Mouse (Mus musculus) neural tube, embryonic 11.5 days (tissue): ENCODE data around the gene Tfcp2l1. TPM values are rescaled to one million over a fixed set of nuclear protein-coding genes. Genes with fewer than 3 reads are reported as not detected.

ENCODE experiments used
- ATAC-seq: fragments of 200-750 bp; cut with Nextera tagmentation; 2 replicates; pipeline ENCODE4 v1.8.0; 2017; ENCODE audit warnings: moderate number of reproducible peaks, mild to moderate bottlenecking, moderate TSS enrichment, moderate library complexity; ENCODE audit not compliant: insufficient read depth, low FRiP score, low TSS enrichment
- DNase-seq: peaks from one replicate; pipeline ENCODE4 v3.0.0-alpha.2; 2015; ENCODE audit warnings: low spot score
- H3K27ac ChIP-seq: fragments of 300-500 bp; sonication (generic); 2 replicates; pipeline ENCODE4 v1.5.1; 2014; ENCODE audit warnings: low read depth, mild to moderate bottlenecking, low read length
- H3K27me3 ChIP-seq: fragments of 300-500 bp; sonication (generic); 2 replicates; pipeline ENCODE4 v1.6.1; 2014; ENCODE audit warnings: mild to moderate bottlenecking, low read length, mixed read lengths; ENCODE audit not compliant: control insufficient read depth, insufficient read depth
- H3K36me3 ChIP-seq: fragments of 300-500 bp; sonication (generic); 2 replicates; pipeline ENCODE4 v1.6.1; 2014; ENCODE audit warnings: mild to moderate bottlenecking, low read length, moderate library complexity, mixed read lengths; ENCODE audit not compliant: control insufficient read depth, insufficient read depth
- H3K4me1 ChIP-seq: fragments of 300-500 bp; sonication (generic); 2 replicates; pipeline ENCODE4 v1.6.1; 2014; ENCODE audit warnings: low read length, mixed read lengths; ENCODE audit not compliant: control insufficient read depth, insufficient read depth
- H3K4me2 ChIP-seq: fragments of 300-500 bp; sonication (generic); 2 replicates; pipeline ENCODE4 v1.6.1; 2014; ENCODE audit warnings: low read depth, mild to moderate bottlenecking, moderate library complexity
- H3K4me3 ChIP-seq: fragments of 300-500 bp; sonication (generic); 2 replicates; pipeline ENCODE4 v1.5.1; 2014; ENCODE audit warnings: low read depth, low read length
- H3K9ac ChIP-seq: fragments of 300-500 bp; sonication (generic); 2 replicates; pipeline ENCODE4 v1.6.1; 2014; ENCODE audit warnings: mild to moderate bottlenecking, low read length
- H3K9me3 ChIP-seq: fragments of 300-500 bp; sonication (generic); 2 replicates; pipeline ENCODE4 v1.6.1; 2016; ENCODE audit warnings: low read length; ENCODE audit not compliant: control insufficient read depth
- WGBS: fragments of 180-500 bp; shearing (Covaris S2); extraction: QIAGEN DNeasy Blood & Tissue Kit; methylation state at CpG from one replicate; pipeline ENCODE4 v1.1.7; 2014; 5-methylcytosine and 5-hydroxymethylcytosine counted together
- polyA plus RNA-seq: library from polyadenylated mRNA; unstranded; fragments of >200 nt; fragmentation: Nextera tagmentation; extraction: Ambion mirVana; gene quantifications from 2 replicates; pipeline ENCODE4 v1.2.1, GENCODE M21; 2014

The Tfcp2l1 gene
- polyA plus RNA-seq, 1 experiment from 2014 or later = 0.08 TPM

- H3K36me3 ChIP-seq = no peaks in the 10 kb centered on the region
- no peak overlapping the region for H3K4me3 ChIP-seq
- ATAC-seq (no peak), DNase-seq (no peak)
- no peak overlapping the region for H3K4me2 ChIP-seq
- H3K4me1 ChIP-seq = no peaks in the 10 kb centered on the region
- H3K9ac ChIP-seq = no peak overlapping the region
- H3K27me3 ChIP-seq = no peaks in the 10 kb centered on the region
- no peaks in the 10 kb centered on the region for H3K9me3 ChIP-seq
- H3K27ac ChIP-seq = no peak overlapping the region
These were observed 39.8 kb downstream of the Tfcp2l1 start for GRCm38 (mm10) chr1:118667536-118667935.

DNA sequence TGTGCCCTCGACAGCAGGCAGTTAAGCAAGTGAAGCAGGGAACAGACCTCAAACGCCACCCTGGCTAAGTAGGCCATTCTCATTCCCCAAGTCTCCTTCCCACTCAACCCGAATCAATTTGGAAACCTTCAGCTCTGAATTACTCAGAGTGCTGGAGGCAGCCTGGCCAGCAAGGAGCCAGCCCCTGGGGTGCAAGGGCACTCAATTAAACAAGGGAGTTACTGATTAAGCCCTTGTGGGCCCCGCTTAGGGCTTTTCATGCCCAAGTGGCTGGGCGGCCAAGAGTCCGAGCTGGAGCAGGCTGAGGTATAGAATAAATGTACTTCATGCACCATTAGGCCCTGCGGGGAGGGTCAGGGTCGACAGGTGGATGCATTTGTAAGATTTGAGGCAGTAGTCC, 44.5 kb downstream of the Tfcp2l1 start:
- DNase-seq (no peak), ATAC-seq (no peak)
- H3K4me1 ChIP-seq = no peaks in the 10 kb centered on the region
- no peak overlapping the region for H3K4me2 ChIP-seq
- no peak overlapping the region for H3K4me3 ChIP-seq
- H3K27me3 ChIP-seq = no peaks in the 10 kb centered on the region
- no peaks in the 10 kb centered on the region for H3K9me3 ChIP-seq
- no peak overlapping the region for H3K27ac ChIP-seq
- H3K36me3 ChIP-seq = no peaks in the 10 kb centered on the region
- 38% methylated on average over 8 of the region's 8 CpGs for WGBS
- H3K9ac ChIP-seq = no peak overlapping the region

DNA sequence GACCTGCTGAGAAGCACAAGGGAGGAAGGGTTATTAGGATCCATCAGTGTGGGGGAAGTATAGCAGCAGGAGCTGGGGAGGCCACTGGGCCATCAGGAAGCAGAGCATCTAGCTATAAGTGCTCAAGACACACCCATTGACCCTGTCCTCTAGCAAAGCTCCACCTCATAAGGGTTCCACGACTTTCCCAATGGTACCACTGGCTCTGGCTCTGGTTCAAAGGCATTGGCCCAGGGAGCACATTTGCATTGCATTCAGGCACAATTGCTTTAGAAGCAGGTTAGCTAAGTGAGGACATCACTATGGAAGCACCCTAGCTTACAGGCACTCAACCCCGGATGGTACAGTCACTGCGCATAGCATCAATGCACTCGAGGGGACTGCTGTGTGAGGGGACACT, 46.4 kb downstream of the Tfcp2l1 start:
- Histone ChIP-seq H3K9me3 (no peaks in the 10 kb centered on the region), H3K9ac (no peak overlapping the region), H3K27ac (no peak overlapping the region), H3K27me3 (no peaks in the 10 kb centered on the region), H3K4me3 (no peak overlapping the region), H3K4me1 (no peaks in the 10 kb centered on the region), H3K36me3 (no peaks in the 10 kb centered on the region), H3K4me2 (no peak overlapping the region)
- no peak for DNase-seq
- 79% methylated on average over 4 of the region's 4 CpGs for WGBS
- ATAC-seq = no peak

DNA sequence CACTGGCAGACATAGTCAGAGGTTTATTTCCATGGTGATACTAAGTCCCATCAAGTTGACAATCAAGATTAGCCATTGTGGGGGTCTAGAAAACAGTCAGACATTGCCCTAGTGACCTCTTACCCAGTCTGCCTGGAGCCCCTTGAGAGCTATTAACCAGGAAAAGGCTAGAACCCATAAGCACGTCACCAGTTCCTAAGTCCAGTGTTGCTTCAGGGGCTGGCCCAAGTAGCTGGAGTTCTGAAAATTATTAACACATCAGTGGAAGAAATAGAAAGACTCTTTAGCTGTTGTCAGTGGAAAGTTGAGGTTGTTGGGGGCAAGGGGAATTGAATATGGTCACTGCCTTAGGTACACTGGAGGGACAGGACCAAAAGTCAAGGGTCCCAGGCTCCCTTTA, 54.2 kb downstream of the Tfcp2l1 start:
- H3K36me3 ChIP-seq = no peaks in the 10 kb centered on the region
- no peak overlapping the region for H3K27ac ChIP-seq
- no peak overlapping the region for H3K4me2 ChIP-seq
- no peaks in the 10 kb centered on the region for H3K4me1 ChIP-seq
- no peak overlapping the region for H3K9ac ChIP-seq
- 76% methylated on average over 1 of the region's 1 CpGs for WGBS
- no peak overlapping the region for H3K4me3 ChIP-seq
- no peaks in the 10 kb centered on the region for H3K9me3 ChIP-seq
- ATAC-seq (no peak), DNase-seq (no peak)
- H3K27me3 ChIP-seq = no peaks in the 10 kb centered on the region

DNA sequence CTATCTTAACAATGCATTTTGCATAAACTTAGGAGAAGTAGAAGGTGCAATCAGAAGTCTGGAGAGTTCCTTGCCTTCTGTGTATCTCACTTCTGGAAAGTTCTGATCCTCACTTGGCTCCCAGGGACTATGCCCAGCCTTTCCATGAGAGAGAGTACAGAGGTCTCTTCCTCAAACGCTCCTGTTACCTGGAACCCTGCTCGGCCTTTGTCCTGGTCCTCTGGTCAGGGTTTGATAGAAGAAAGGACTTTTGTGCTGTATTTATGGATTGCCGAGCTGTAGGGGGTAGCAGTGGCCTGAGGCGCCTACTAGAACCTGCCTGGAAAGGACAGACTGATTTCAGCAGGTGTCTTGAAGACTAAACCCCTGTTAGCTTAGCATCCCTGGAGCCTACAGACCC, 55.9 kb downstream of the Tfcp2l1 start:
- Histone ChIP-seq H3K4me2 (no peak overlapping the region), H3K4me1 (no peaks in the 10 kb centered on the region), H3K36me3 (no peaks in the 10 kb centered on the region), H3K27me3 (no peaks in the 10 kb centered on the region), H3K9ac (no peak overlapping the region), H3K9me3 (no peaks in the 10 kb centered on the region), H3K27ac (no peak overlapping the region), H3K4me3 (no peak overlapping the region)
- ATAC-seq (no peak), DNase-seq (no peak)
- WGBS = 73% methylated on average over 4 of the region's 4 CpGs

GRCm38 (mm10) chr1:118687726-118688125, 60.0 kb downstream of the Tfcp2l1 start:
- H3K4me2 ChIP-seq = no peak overlapping the region
- no peak overlapping the region for H3K9ac ChIP-seq
- H3K4me1 ChIP-seq = no peaks in the 10 kb centered on the region
- no peaks in the 10 kb centered on the region for H3K9me3 ChIP-seq
- no peaks in the 10 kb centered on the region for H3K27me3 ChIP-seq
- no peak for DNase-seq
- WGBS = 81% methylated on average over 10 of the region's 10 CpGs
- ATAC-seq = no peak
- H3K27ac ChIP-seq = no peak overlapping the region
- no peak overlapping the region for H3K4me3 ChIP-seq
- no peaks in the 10 kb centered on the region for H3K36me3 ChIP-seq

DNA sequence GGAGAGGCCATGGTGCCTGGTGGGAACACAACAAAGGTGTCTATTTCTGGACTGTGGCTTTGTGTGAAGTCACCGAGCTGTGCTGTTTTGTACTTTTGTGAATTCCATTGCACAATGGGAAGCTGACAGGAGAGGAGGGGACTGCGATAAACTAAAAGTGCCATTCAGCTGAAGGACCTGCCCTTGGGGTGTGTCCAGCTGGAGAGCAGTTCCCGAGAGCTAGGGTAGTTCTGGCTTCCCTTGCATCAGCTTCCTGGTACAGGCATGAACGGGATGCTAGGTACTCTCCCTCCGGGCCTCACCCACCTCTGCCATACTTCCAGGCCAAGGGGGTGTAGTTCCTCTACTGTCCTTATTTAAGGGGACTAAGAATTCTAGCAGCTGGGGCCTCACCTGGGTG, 62.1 kb downstream of the Tfcp2l1 start:
- DNase-seq = no peak
- H3K36me3 ChIP-seq = no peaks in the 10 kb centered on the region
- no peak overlapping the region for H3K4me3 ChIP-seq
- no peak overlapping the region for H3K27ac ChIP-seq
- no peak overlapping the region for H3K9ac ChIP-seq
- H3K9me3 ChIP-seq = no peaks in the 10 kb centered on the region
- no peaks in the 10 kb centered on the region for H3K27me3 ChIP-seq
- H3K4me2 ChIP-seq = no peak overlapping the region
- ATAC-seq = no peak
- H3K4me1 ChIP-seq = no peaks in the 10 kb centered on the region
- 64% methylated on average over 5 of the region's 5 CpGs for WGBS

DNA sequence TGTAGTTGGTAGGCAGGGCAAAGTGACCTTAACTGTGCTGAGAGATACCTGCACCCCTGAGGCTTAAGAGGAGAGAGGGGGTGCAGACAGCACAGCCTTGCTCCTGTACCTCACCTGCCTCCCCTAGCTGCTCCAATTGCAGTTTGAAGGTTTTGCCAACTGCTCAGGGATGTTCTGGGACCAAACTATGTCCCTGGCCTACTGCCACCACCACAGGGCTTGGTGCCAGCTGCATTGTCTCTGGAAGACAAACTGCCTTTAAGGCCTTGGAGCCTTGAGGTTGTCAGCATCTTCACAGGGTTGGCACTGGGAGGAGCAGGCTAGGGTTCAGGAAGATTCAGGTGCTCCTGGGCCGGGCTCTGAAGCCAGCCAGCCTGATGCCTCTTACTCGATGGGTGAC, 66.7 kb downstream of the Tfcp2l1 start:
- no peaks in the 10 kb centered on the region for H3K27me3 ChIP-seq
- H3K27ac ChIP-seq = no peak overlapping the region
- H3K4me2 ChIP-seq = no peak overlapping the region
- DNase-seq (no peak), ATAC-seq (no peak)
- WGBS = 70% methylated on average over 2 of the region's 2 CpGs
- no peak overlapping the region for H3K9ac ChIP-seq
- H3K4me1 ChIP-seq = no peaks in the 10 kb centered on the region
- no peaks in the 10 kb centered on the region for H3K9me3 ChIP-seq
- H3K36me3 ChIP-seq = no peaks in the 10 kb centered on the region
- no peak overlapping the region for H3K4me3 ChIP-seq

DNA sequence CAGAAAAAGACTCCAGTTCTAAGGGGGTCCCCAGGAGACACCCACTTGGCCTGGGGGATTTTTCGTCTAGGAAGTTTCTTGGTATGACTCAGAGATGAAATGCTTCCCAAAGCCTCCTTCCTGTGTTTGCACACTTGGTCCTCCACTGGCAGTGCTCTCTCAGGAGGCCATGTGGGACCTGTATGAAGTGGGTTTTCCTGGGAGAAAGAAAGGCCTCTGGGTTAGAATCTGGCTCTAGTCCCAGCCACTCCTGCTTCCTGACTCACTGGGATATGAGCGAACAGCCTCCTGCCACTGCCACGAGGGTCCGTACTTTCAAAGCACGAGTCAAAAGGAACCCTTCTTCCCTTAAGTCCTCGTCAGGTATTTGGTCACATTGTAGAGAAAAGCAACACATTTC, 70.2 kb downstream of the Tfcp2l1 start:
- DNase-seq (no peak), ATAC-seq (no peak)
- Histone ChIP-seq H3K27ac (no peak overlapping the region), H3K4me3 (no peak overlapping the region), H3K4me2 (no peak overlapping the region), H3K4me1 (no peaks in the 10 kb centered on the region), H3K9me3 (no peaks in the 10 kb centered on the region), H3K36me3 (no peaks in the 10 kb centered on the region), H3K9ac (no peak overlapping the region), H3K27me3 (no peaks in the 10 kb centered on the region)
- 75% methylated on average over 6 of the region's 6 CpGs for WGBS
